Mouse (Mus musculus) CD4-positive, CD25-positive, alpha-beta regulatory T cell, adult 4 months (primary cell): Measurements from ENCODE around the gene Grhpr. TPM values are rescaled to one million over a fixed set of nuclear protein-coding genes. Genes with fewer than 3 reads are reported as not detected.
"Not testable (repeated sequence)": the region's sequence is repeated elsewhere in the genome, so short reads cannot be mapped to it uniquely, and the experiment has no call there.

ENCODE experiments used
- ATAC-seq: one replicate; pipeline ENCODE4 v1.8.0; 2017
- polyA plus RNA-seq, 2 experiments: library from polyadenylated mRNA; unstranded; fragments of 100-300 nt; shearing (Covaris generic); gene quantifications; one replicate each; pipeline ENCODE4 v1.2.1; 2017

Gene Grhpr
- polyA plus RNA-seq, 2 experiments from 2014 or later = 21.8 to 28.4 TPM

- no peak for ATAC-seq
Observed at GRCm38 (mm10) chr4:44974331-44974730, 6.9 kb upstream of the Grhpr start.

- ATAC-seq = no peak
Observed at GRCm38 (mm10) chr4:44976026-44976615, 5.1 kb upstream of the Grhpr start.

- ATAC-seq = no peak
Observed at GRCm38 (mm10) chr4:44976921-44977710, 4.1 kb upstream of the Grhpr start.

GRCm38 (mm10) chr4:44978175-44978574 lies 3.0 kb upstream of the Grhpr start:
- ATAC-seq = no peak

GRCm38 (mm10) chr4:44979794-44980338 lies 1.3 kb upstream of the Grhpr start:
- ATAC-seq = no peak

- no peak for ATAC-seq
Observed at GRCm38 (mm10) chr4:44981974-44982287, 736 bp downstream of the Grhpr start.

GRCm38 (mm10) chr4:44982440-44983130 lies 1.4 kb downstream of the Grhpr start:
- no peak for ATAC-seq

- ATAC-seq = no peak
Observed at GRCm38 (mm10) chr4:44983131-44983740, 2.0 kb downstream of the Grhpr start.

GRCm38 (mm10) chr4:44990560-44990959 lies 9.4 kb downstream of the Grhpr start:
- ATAC-seq = no peak

GRCm38 (mm10) chr4:44992330-44992729 lies 11.1 kb downstream of the Grhpr start:
- ATAC-seq = not testable (repeated sequence)

GRCm38 (mm10) chr4:44993179-44993578 lies 12.0 kb downstream of the Grhpr start:
- not testable (repeated sequence) for ATAC-seq

GRCm38 (mm10) chr4:44993847-44994246 lies 12.7 kb downstream of the Grhpr start:
- no peak for ATAC-seq

- no peak for ATAC-seq
Observed at GRCm38 (mm10) chr4:44994776-44995175, 13.6 kb downstream of the Grhpr start.

GRCm38 (mm10) chr4:44998071-44998470 lies 16.9 kb downstream of the Grhpr start:
- ATAC-seq = no peak

GRCm38 (mm10) chr4:45000001-45000400 lies 18.8 kb downstream of the Grhpr start:
- ATAC-seq = no peak

GRCm38 (mm10) chr4:45005452-45005851 lies 24.3 kb downstream of the Grhpr start:
- ATAC-seq = no peak

GRCm38 (mm10) chr4:45010806-45011415 lies 29.7 kb downstream of the Grhpr start:
- no peak for ATAC-seq

GRCm38 (mm10) chr4:45011581-45012104 lies 30.4 kb downstream of the Grhpr start:
- ATAC-seq = peak; percentile 1

- ATAC-seq = peak; percentile 86
Observed at GRCm38 (mm10) chr4:45012105-45012975, 31.1 kb downstream of the Grhpr start, which contains the start of gene Zbtb5. Zbtb5 (minus strand) TSS chr4:45012412.

GRCm38 (mm10) chr4:45013031-45013431 lies 31.8 kb downstream of the Grhpr start:
- ATAC-seq = no peak

GRCm38 (mm10) chr4:45013537-45013936 lies 32.3 kb downstream of the Grhpr start:
- no peak for ATAC-seq
